Mouse (Mus musculus) forebrain, embryonic 13.5 days (tissue): ENCODE measurements around the gene Slc12a4. TPM values are rescaled to one million over a fixed set of nuclear protein-coding genes. Genes with fewer than 3 reads are reported as not detected.

Source experiments
- ATAC-seq: fragments of 200-750 bp; cut with Nextera tagmentation; 2 replicates; pipeline ENCODE4 v1.8.0; 2017
- H3K27ac ChIP-seq: fragments of 300-500 bp; sonication (generic); 2 replicates; pipeline ENCODE4 v1.5.1; 2015; ENCODE audit warnings: inconsistent platforms, mild to moderate bottlenecking, moderate library complexity
- H3K27me3 ChIP-seq: fragments of 300-500 bp; sonication (generic); 2 replicates; pipeline ENCODE4 v1.6.1; 2015; ENCODE audit warnings: mild to moderate bottlenecking, inconsistent platforms
- H3K36me3 ChIP-seq: fragments of 300-500 bp; sonication (generic); 2 replicates; pipeline ENCODE4 v1.6.1; 2015; ENCODE audit warnings: mild to moderate bottlenecking, inconsistent platforms; ENCODE audit not compliant: poor library complexity, severe bottlenecking
- H3K4me1 ChIP-seq: fragments of 300-500 bp; sonication (generic); 2 replicates; pipeline ENCODE4 v1.6.1; 2015; ENCODE audit warnings: inconsistent platforms
- H3K4me2 ChIP-seq: fragments of 300-500 bp; sonication (generic); 2 replicates; pipeline ENCODE4 v1.6.1; 2015; ENCODE audit warnings: inconsistent platforms, mild to moderate bottlenecking, moderate library complexity
- H3K4me3 ChIP-seq: fragments of 300-500 bp; sonication (generic); 2 replicates; pipeline ENCODE4 v1.5.1; 2015; ENCODE audit warnings: mild to moderate bottlenecking, inconsistent platforms
- H3K9ac ChIP-seq: fragments of 300-500 bp; sonication (generic); 2 replicates; pipeline ENCODE4 v1.6.1; 2015; ENCODE audit warnings: mild to moderate bottlenecking, inconsistent platforms
- H3K9me3 ChIP-seq: fragments of 300-500 bp; sonication (generic); replicated peaks from 2 replicates; pipeline ENCODE4 v1.6.1; 2016; ENCODE audit warnings: inconsistent platforms
- WGBS: fragments of 180-500 bp; shearing (Covaris S2); methylation state at CpG from one replicate; pipeline ENCODE4 v1.1.7; 2015; 5-methylcytosine and 5-hydroxymethylcytosine counted together
- microRNA-seq: library from miRNA; unstranded; fragments of <30 nt; microRNA quantifications from one replicate; pipeline ENCODE4, GENCODE M21; 2016
- polyA plus RNA-seq: library from polyadenylated mRNA; unstranded; fragments of >200 nt; fragmentation: Nextera tagmentation; extraction: Ambion mirVana; gene quantifications from 2 replicates; pipeline ENCODE4 v1.2.1, GENCODE M21; 2015

Slc12a4 gene
- polyA plus RNA-seq, 1 experiment from 2014 or later = 7.1 TPM

- no peaks in the 10 kb centered on the region for H3K27me3 ChIP-seq
- peak overlapping the region; percentile 97 for H3K9ac ChIP-seq
- H3K9me3 ChIP-seq = no peaks in the 10 kb centered on the region
- no peak for ATAC-seq
- H3K36me3 ChIP-seq = no peaks in the 10 kb centered on the region
- H3K4me3 ChIP-seq = peak overlapping the region; percentile 95
- WGBS = 39% methylated on average over 16 of the region's 16 CpGs
- peak overlapping the region; percentile 90 for H3K4me2 ChIP-seq
- H3K27ac ChIP-seq = peak overlapping the region; percentile 84; the same call in 1 of the 2 replicates
- H3K4me1 ChIP-seq = peaks cover 14% of the 10 kb centered on the region
Observed at GRCm38 (mm10) chr8:105900941-105901616, 64.8 kb downstream of the Slc12a4 start.

DNA sequence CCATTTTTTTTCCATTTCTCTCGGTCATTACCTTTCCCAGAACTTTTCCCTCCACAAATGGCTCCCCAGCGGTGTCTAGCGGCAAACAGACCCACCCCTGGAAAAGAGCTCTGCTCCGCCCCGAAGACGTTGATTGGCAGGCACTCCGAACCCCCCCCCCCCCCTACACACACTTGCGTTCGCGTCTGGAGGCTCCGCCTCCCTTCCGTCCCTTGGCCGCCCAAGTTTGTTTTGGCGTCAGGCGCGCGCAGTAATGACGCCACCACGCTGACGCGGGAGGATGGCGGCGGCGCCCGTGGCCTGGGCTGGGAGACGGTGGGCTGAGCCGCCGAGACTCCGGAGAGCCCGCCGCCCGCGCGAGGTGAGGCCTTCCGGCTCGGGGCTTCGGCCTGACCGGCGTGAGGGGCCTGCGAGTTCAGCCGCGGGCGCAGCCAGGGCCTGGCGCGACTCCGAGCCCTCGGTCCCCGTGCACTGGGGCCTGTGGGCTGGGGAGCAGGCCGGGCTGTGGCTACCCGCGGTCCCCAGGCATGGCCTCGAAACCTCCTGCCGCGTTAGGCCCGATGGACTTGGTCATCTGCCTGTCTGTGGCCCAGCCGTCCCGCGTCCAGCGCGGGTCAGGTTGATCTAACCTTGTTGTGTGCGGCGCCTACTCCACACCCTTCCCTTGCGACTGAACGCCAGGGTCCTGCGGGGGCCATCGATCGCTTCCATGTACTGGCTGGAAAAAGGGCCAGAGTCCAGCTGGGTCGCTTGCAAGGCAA lies 65.5 kb downstream of the Slc12a4 start, which contains the start of gene Pskh1:
Gene Pskh1 (plus strand): TSS at position 262 of the 761 bp plus-strand sequence.
- Histone ChIP-seq H3K9ac (peak within 1 kb of the TSS; percentile 97), H3K27ac (peak within 1 kb of the TSS; percentile 84), H3K4me1 (peaks cover 14% of the 10 kb centered on the region), H3K9me3 (no peaks in the 10 kb centered on the region), H3K4me2 (peak within 1 kb of the TSS; percentile 90), H3K4me3 (peak within 1 kb of the TSS; percentile 95), H3K27me3 (no peaks in the 10 kb centered on the region), H3K36me3 (no peaks in the 10 kb centered on the region)
- peak; percentile 97 for ATAC-seq
- WGBS = under 1% methylated on average over 63 of the region's 68 CpGs

DNA sequence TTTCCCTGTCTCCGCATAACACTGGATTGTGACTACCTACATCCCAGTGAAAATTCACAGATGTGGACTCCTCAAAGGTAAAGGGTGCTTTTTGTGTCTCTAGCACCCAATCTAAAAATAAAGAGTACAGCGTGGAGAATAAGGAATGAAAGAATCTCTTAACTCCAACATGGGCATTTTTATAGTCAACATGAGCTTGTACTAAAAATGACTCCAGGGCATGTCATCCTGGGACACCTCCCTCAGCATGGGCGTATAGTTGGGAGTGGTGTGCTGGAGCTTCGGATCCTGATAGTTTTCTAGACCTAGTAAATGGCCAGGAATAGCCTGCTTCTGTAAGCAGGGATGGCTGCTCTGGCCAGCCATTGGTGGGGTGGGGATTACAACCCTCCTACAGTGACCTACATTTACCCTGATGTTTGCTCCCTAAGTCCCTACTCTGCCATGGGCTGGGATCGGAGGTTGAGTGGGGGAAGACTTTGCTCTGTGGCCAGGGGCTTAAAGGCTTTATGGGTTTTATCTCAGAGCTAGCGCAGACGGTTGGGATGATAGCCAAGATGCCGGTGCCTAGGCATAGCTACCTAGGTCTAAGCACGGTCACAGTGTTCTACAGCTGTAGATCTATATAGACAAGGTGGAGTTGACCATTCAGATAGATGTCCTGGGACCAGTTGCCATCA lies 68.0 kb downstream of the Slc12a4 start:
- H3K4me1 ChIP-seq = peaks cover 22% of the 10 kb centered on the region
- WGBS = 82% methylated on average over 9 of the region's 9 CpGs
- no peak overlapping the region for H3K9ac ChIP-seq
- peaks cover 3% of the 10 kb centered on the region; the same call in 1 of the 2 replicates for H3K36me3 ChIP-seq
- H3K27me3 ChIP-seq = no peaks in the 10 kb centered on the region
- H3K4me2 ChIP-seq = no peak overlapping the region
- no peak for ATAC-seq
- no peaks in the 10 kb centered on the region for H3K9me3 ChIP-seq
- H3K4me3 ChIP-seq = no peak overlapping the region
- H3K27ac ChIP-seq = no peak overlapping the region

Small RNAs within 50 kb of the gene (microRNA-seq; reads per million reads assigned to microRNA genes)
- gene Mir7074 = not detected

Other genes starting within 250 kb of the Slc12a4 start
- 64.7 and 65.7 TPM in 2 replicates for gene Gfod2, start 207.4 kb downstream of the Slc12a4 start, polyA plus RNA-seq
- 14.2 and 14.7 TPM in 2 replicates for gene Ranbp10, start 138.7 kb downstream of the Slc12a4 start, polyA plus RNA-seq
- gene Tsnaxip1, start 138.4 kb downstream of the Slc12a4 start, polyA plus RNA-seq = 0.43 and 1.00 TPM in 2 replicates
- gene Cenpt, start 112.8 kb downstream of the Slc12a4 start, polyA plus RNA-seq = 68.8 and 71.4 TPM in 2 replicates
- 65.9 and 68.3 TPM in 2 replicates for gene Thap11, start 111.0 kb downstream of the Slc12a4 start, polyA plus RNA-seq
- gene Nutf2, start 105.5 kb downstream of the Slc12a4 start, polyA plus RNA-seq = 254 and 295 TPM in 2 replicates
- gene Edc4, start 85.2 kb downstream of the Slc12a4 start, polyA plus RNA-seq = 46.4 and 56.9 TPM in 2 replicates
- gene Nrn1l, start 72.5 kb downstream of the Slc12a4 start, polyA plus RNA-seq = 0.50 and 0.84 TPM in 2 replicates
- gene Pskh1, start 65.7 kb downstream of the Slc12a4 start, polyA plus RNA-seq = 12.8 and 14.4 TPM in 2 replicates
- gene Ctrl, start 32.2 kb downstream of the Slc12a4 start, polyA plus RNA-seq = 1.9 TPM in 2 replicates
- 29.0 and 29.1 TPM in 2 replicates for gene Psmb10, start 27.7 kb downstream of the Slc12a4 start, polyA plus RNA-seq
- 0.61 and 0.69 TPM in 2 replicates for gene Lcat, start 22.7 kb downstream of the Slc12a4 start, polyA plus RNA-seq
- not detected in 2 replicates for gene Dpep3, start 13.3 kb upstream of the Slc12a4 start, polyA plus RNA-seq
- 19.0 and 20.6 TPM in 2 replicates for gene Dus2, start 25.2 kb upstream of the Slc12a4 start, polyA plus RNA-seq
- gene Dpep2nb, start 39.9 kb upstream of the Slc12a4 start, polyA plus RNA-seq = not detected in 2 replicates
- gene Ddx28, start 45.8 kb upstream of the Slc12a4 start, polyA plus RNA-seq = 19.7 and 20.1 TPM in 2 replicates
- gene Nfatc3, start 92.7 kb upstream of the Slc12a4 start, polyA plus RNA-seq = 5.2 TPM in 2 replicates
- 0.16 and 0.23 TPM in 2 replicates for gene Esrp2, start 170.9 kb upstream of the Slc12a4 start, polyA plus RNA-seq
- gene Pla2g15, start 184.3 kb upstream of the Slc12a4 start, polyA plus RNA-seq = 12.9 and 14.3 TPM in 2 replicates
- gene Slc7a6, start 202.8 kb upstream of the Slc12a4 start, polyA plus RNA-seq = 77.2 and 77.9 TPM in 2 replicates
- 37.8 and 39.5 TPM in 2 replicates for gene Slc7a6os, start 244.8 kb upstream of the Slc12a4 start, polyA plus RNA-seq
- 50.4 and 57.8 TPM in 2 replicates for gene Prmt7, start 244.8 kb upstream of the Slc12a4 start, polyA plus RNA-seq